Mouse (Mus musculus) G1E (cell line): ENCODE measurements around the gene Mfge8.

Source experiments
- CTCF ChIP-seq: IDR thresholded peaks from 2 replicates; pipeline ENCODE4 v1.5.1; 2012; ENCODE audit warnings: low read depth, low read length, inconsistent platforms, mixed read lengths
- GATA1 ChIP-seq: IDR thresholded peaks from 2 replicates; pipeline ENCODE4 v1.6.1; 2012; ENCODE audit warnings: borderline replicate concordance, low read length, inconsistent platforms, mixed read lengths
- GATA2 ChIP-seq: IDR thresholded peaks from 2 replicates; pipeline ENCODE4 v1.6.1; 2012; ENCODE audit warnings: low read depth, low read length, inconsistent platforms, borderline replicate concordance
- POLR2AphosphoS5 ChIP-seq: IDR thresholded peaks from 2 replicates; pipeline ENCODE4 v1.6.1; 2012; ENCODE audit warnings: low read depth, low read length, inconsistent platforms; ENCODE audit not compliant: insufficient replicate concordance
- TAL1 ChIP-seq: conservative IDR thresholded peaks from 2 replicates; pipeline ENCODE4 v1.6.1; 2012; ENCODE audit warnings: low read depth, low read length, inconsistent platforms, mixed read lengths

DNA sequence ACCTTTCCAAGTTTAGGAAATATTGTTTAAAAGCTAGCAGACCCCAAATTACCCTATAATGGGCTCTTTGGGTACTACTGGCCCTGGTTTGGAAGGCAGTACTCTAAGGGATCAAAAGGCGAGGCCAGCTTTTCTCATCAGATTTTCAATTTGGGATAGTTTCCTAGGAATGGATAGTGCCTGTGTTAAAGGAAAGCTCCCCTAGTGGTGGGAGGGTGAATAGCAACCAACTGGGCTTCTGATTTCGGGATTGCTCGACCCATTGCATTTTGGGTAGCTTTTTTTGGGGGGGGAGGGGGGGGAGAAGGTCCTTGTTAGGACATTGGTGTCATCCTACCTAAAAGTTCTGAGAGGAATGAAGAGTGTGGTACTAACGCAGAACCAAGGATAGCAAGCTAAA, 59.7 kb downstream of the Mfge8 start:
- TF ChIP-seq CTCF: peak; percentile 35; the same call in 1 of the 2 replicates
- no peak for TF ChIP-seq GATA1
- TF ChIP-seq TAL1: no peak
- no peak for TF ChIP-seq POLR2AphosphoS5
- TF ChIP-seq GATA2: no peak
